Mouse (Mus musculus) E14TG2a.4 (cell line): Measurements from ENCODE around the gene Nfib.

Experiments used
- CTCF ChIP-seq: conservative IDR thresholded peaks from 2 replicates; pipeline ENCODE4 v1.5.1; 2014; ENCODE audit warnings: low read length
- POU5F1 ChIP-seq: IDR thresholded peaks from 2 replicates; pipeline ENCODE4 v1.6.1; 2014; ENCODE audit warnings: low read length, borderline replicate concordance

GRCm38 (mm10) chr4:82272099-82272498, 433.5 kb downstream of the Nfib start:
- TF ChIP-seq CTCF (no peak), POU5F1 (no peak)
